Mouse (Mus musculus) myocyte (in vitro differentiated cells): ENCODE data around the gene Dnmbp.

ENCODE experiments used
- E2F4 ChIP-seq: IDR thresholded peaks from one replicate; pipeline ENCODE4 v1.6.1; 2011; ENCODE audit warnings: mild to moderate bottlenecking, control low read depth, moderate library complexity; ENCODE audit not compliant: insufficient read depth
- MYOG ChIP-seq, 3 experiments: IDR thresholded peaks; one replicate each; pipeline ENCODE4 v1.6.1; 2011; ENCODE audit warnings: control low read depth in 2 of 3, low read depth in 2 of 3, mild to moderate bottlenecking in 2 of 3; ENCODE audit not compliant: insufficient read length in 2 of 3, control insufficient read depth in 1 of 3, insufficient read depth in 1 of 3
- TCF12 ChIP-seq: IDR thresholded peaks from one replicate; pipeline ENCODE4 v1.6.1; 2011; ENCODE audit warnings: mild to moderate bottlenecking, control low read depth; ENCODE audit not compliant: poor library complexity, insufficient read depth, severe bottlenecking

- no peak for TF ChIP-seq TCF12
- no peak for TF ChIP-seq E2F4
- TF ChIP-seq MYOG (IDR thresholded peaks at IDR 0.05; ENCODE audit: control insufficient read depth in 1 of 3, insufficient read depth in 1 of 3, insufficient read length in 2 of 3, low read depth in 2 of 3), result no peak
Observed at GRCm38 (mm10) chr19:43813315-43813714, 126.7 kb downstream of the Dnmbp start.
